Mouse (Mus musculus) MEL (cell line): ENCODE data around the gene 4931429L15Rik. TPM values are rescaled to one million over a fixed set of nuclear protein-coding genes. Genes with fewer than 3 reads are reported as not detected.
"Not testable (repeated sequence)": the region's sequence is repeated elsewhere in the genome, so short reads cannot be mapped to it uniquely, and the experiment has no call there.

ENCODE experiments used
- DNase-seq: peaks from one replicate; pipeline ENCODE4 v3.0.0; 2011; ENCODE audit warnings: low read depth, low spot score
- H3K27ac ChIP-seq: 2 replicates; pipeline ENCODE4 v1.5.1; 2012; ENCODE audit warnings: low read depth, mild to moderate bottlenecking, control low read depth, low read length, moderate library complexity; ENCODE audit not compliant: control insufficient read depth
- H3K27me3 ChIP-seq, 2 experiments: fragments of 150-350 bp in 1 of 2; sonication (generic) in 1 of 2; 2 replicates each; pipeline ENCODE4 v1.6.1; 2012; ENCODE audit warnings: low read length in 2 of 2, mild to moderate bottlenecking in 2 of 2, improper control_type of control experiment in 1 of 2, moderate library complexity in 1 of 2; ENCODE audit not compliant: insufficient read depth in 2 of 2, control insufficient read depth in 1 of 2
- H3K36me3 ChIP-seq, 2 experiments: 2 replicates each; pipeline ENCODE4 v1.6.1; 2012 to 2014; ENCODE audit warnings: low read length in 2 of 2, improper control_type of control experiment in 1 of 2, inconsistent platforms in 1 of 2, mild to moderate bottlenecking in 1 of 2; ENCODE audit not compliant: insufficient read depth in 2 of 2, control insufficient read depth in 1 of 2
- H3K4me1 ChIP-seq, 2 experiments: fragments of 150-350 bp in 1 of 2; sonication (generic) in 1 of 2; 2 replicates each; pipeline ENCODE4 v1.6.1; 2012; ENCODE audit warnings: low read length in 2 of 2, improper control_type of control experiment in 1 of 2, mild to moderate bottlenecking in 1 of 2; ENCODE audit not compliant: insufficient read depth in 2 of 2, control insufficient read depth in 1 of 2
- H3K4me3 ChIP-seq, 2 experiments: fragments of 150-350 bp in 1 of 2; sonication (generic) in 1 of 2; 2 replicates each; pipeline ENCODE4 v1.5.1; 2012; ENCODE audit warnings: low read depth in 2 of 2, low read length in 2 of 2, mild to moderate bottlenecking in 2 of 2, moderate library complexity in 2 of 2, control low read depth in 1 of 2, improper control_type of control experiment in 1 of 2; ENCODE audit not compliant: control insufficient read depth in 1 of 2, insufficient read depth in 1 of 2
- H3K79me2 ChIP-seq: 2 replicates; pipeline ENCODE4 v1.6.1; 2012; ENCODE audit warnings: mild to moderate bottlenecking, low read length, moderate library complexity; ENCODE audit not compliant: control insufficient read depth, poor library complexity, insufficient read depth
- H3K9ac ChIP-seq: 2 replicates; pipeline ENCODE4 v1.6.1; 2012; ENCODE audit warnings: low read depth, mild to moderate bottlenecking, control low read depth, low read length, moderate library complexity; ENCODE audit not compliant: control insufficient read depth, poor library complexity, severe bottlenecking
- H3K9me3 ChIP-seq: fragments of 150-350 bp; sonication (generic); replicated peaks from 2 replicates; pipeline ENCODE4 v1.6.1; 2012; ENCODE audit warnings: mild to moderate bottlenecking, low read length, improper control_type of control experiment, moderate library complexity; ENCODE audit not compliant: insufficient read depth
- BHLHE40 ChIP-seq: IDR thresholded peaks from 2 replicates; pipeline ENCODE4 v1.6.1; 2012; ENCODE audit warnings: low read depth, mild to moderate bottlenecking, inconsistent platforms, low read length, improper control_type of control experiment, borderline replicate concordance
- CHD1 ChIP-seq: IDR thresholded peaks from 2 replicates; pipeline ENCODE4 v1.6.1; 2012; ENCODE audit warnings: low read depth, mild to moderate bottlenecking, inconsistent platforms, low read length, improper control_type of control experiment
- CHD2 ChIP-seq: IDR thresholded peaks from 2 replicates; pipeline ENCODE4 v1.6.1; 2011; ENCODE audit warnings: low read length, improper control_type of control experiment
- GABPA ChIP-seq: IDR thresholded peaks from 2 replicates; pipeline ENCODE4 v1.6.1; 2012; ENCODE audit warnings: low read depth, mild to moderate bottlenecking, inconsistent platforms, low read length, improper control_type of control experiment, moderate library complexity
- KAT2A ChIP-seq: conservative IDR thresholded peaks from 2 replicates; pipeline ENCODE4 v1.6.1; 2012; ENCODE audit warnings: low read depth, low read length, improper control_type of control experiment, inconsistent platforms
- MAFK ChIP-seq: IDR thresholded peaks from 2 replicates; pipeline ENCODE4 v1.6.1; 2011; ENCODE audit warnings: low read depth, mild to moderate bottlenecking, low read length, improper control_type of control experiment, borderline replicate concordance
- MAX ChIP-seq: IDR thresholded peaks from 2 replicates; pipeline ENCODE4 v1.6.1; 2011; ENCODE audit warnings: low read length, improper control_type of control experiment
- MXI1 ChIP-seq: IDR thresholded peaks from 2 replicates; pipeline ENCODE4 v1.6.1; 2011; ENCODE audit warnings: mild to moderate bottlenecking, low read depth, low read length, improper control_type of control experiment
- MYB ChIP-seq: IDR thresholded peaks from 2 replicates; pipeline ENCODE4 v1.6.1; 2011; ENCODE audit warnings: mild to moderate bottlenecking, low read depth, low read length, improper control_type of control experiment
- NELFE ChIP-seq: IDR thresholded peaks from 2 replicates; pipeline ENCODE4 v1.6.1; 2011; ENCODE audit warnings: low read depth, low read length, improper control_type of control experiment
- NRF1 ChIP-seq: IDR thresholded peaks from 2 replicates; pipeline ENCODE4 v1.6.1; 2014; ENCODE audit warnings: low read depth, mild to moderate bottlenecking, inconsistent platforms, low read length, improper control_type of control experiment, moderate library complexity; ENCODE audit not compliant: poor library complexity, insufficient read depth, severe bottlenecking
- RAD21 ChIP-seq: IDR thresholded peaks from 2 replicates; pipeline ENCODE4 v1.6.1; 2011; ENCODE audit warnings: mild to moderate bottlenecking, low read depth, low read length, improper control_type of control experiment
- RCOR1 ChIP-seq: IDR thresholded peaks from 2 replicates; pipeline ENCODE4 v1.6.1; 2012; ENCODE audit warnings: low read depth, mild to moderate bottlenecking, inconsistent platforms, low read length, improper control_type of control experiment
- SMC3 ChIP-seq: IDR thresholded peaks from 2 replicates; pipeline ENCODE4 v1.6.1; 2011; ENCODE audit warnings: low read depth, low read length, improper control_type of control experiment
- TAL1 ChIP-seq: IDR thresholded peaks from 2 replicates; pipeline ENCODE4 v1.6.1; 2012; ENCODE audit warnings: mild to moderate bottlenecking, inconsistent platforms, low read length, moderate library complexity, mixed read lengths
- TBP ChIP-seq: IDR thresholded peaks from 2 replicates; pipeline ENCODE4 v1.8.0; 2011; ENCODE audit warnings: low read depth, low read length, improper control_type of control experiment
- ZC3H11A ChIP-seq: IDR thresholded peaks from 2 replicates; pipeline ENCODE4 v1.6.1; 2012; ENCODE audit warnings: low read depth, mild to moderate bottlenecking, inconsistent platforms, low read length, improper control_type of control experiment
- polyA plus RNA-seq, 2 experiments: library from polyadenylated mRNA; stranded (reverse) in 1 of 2; unstranded in 1 of 2; fragments of >175 nt in 1 of 2; fragments of >200 nt in 1 of 2; gene quantifications; 2 replicates each; pipeline versions ENCODE4 v1.2.1 to v1.2.4; 2012; ENCODE audit warnings: low replicate concordance in 2 of 2, low read depth in 1 of 2; ENCODE audit not compliant: insufficient read length in 2 of 2, insufficient read depth in 1 of 2, missing spikeins in 1 of 2
- total RNA-seq: library from RNA; depleted of rRNA; stranded (reverse); fragments of 300-350 nt; gene quantifications from 2 replicates; pipeline ENCODE4 v1.2.3, GENCODE M21; 2012; rRNA removed

The 4931429L15Rik gene
- not detected in 2 replicates for total RNA-seq
- not detected for polyA plus RNA-seq

- H3K9ac ChIP-seq, H3K36me3 ChIP-seq, H3K79me2 ChIP-seq, H3K4me1 ChIP-seq, H3K9me3 ChIP-seq, DNase-seq, H3K4me3 ChIP-seq, H3K27ac ChIP-seq: not testable (repeated sequence)
- peaks cover 17 to 21% of the 10 kb centered on the region in 2 experiments for H3K27me3 ChIP-seq
Measured at GRCm38 (mm10) chr9:46319886-46320285, at the start of gene 4931429L15Rik. Gene 4931429L15Rik, minus strand, starts transcription at chr9:46319986.

- no peaks in the 10 kb centered on the region for H3K36me3 ChIP-seq
- no peaks in the 10 kb centered on the region for H3K9me3 ChIP-seq
- no peak overlapping the region for H3K9ac ChIP-seq
- H3K27ac ChIP-seq: no peak overlapping the region
- no peak for DNase-seq
- TF ChIP-seq CHD2 (no peak), GABPA (no peak), MAX (no peak), NRF1 (no peak), ZC3H11A (no peak), RAD21 (no peak), MYB (no peak), NELFE (no peak), TBP (no peak), MXI1 (no peak), KAT2A (no peak), TAL1 (no peak), BHLHE40 (no peak)
- TF ChIP-seq, all 39 proteins: peak for 0
- Histone ChIP-seq H3K79me2 (no peaks in the 10 kb centered on the region), H3K4me1 (no peaks in the 10 kb centered on the region), H3K27me3 (no peaks in the 10 kb centered on the region), H3K4me3 (no peak overlapping the region)
Measured at GRCm38 (mm10) chr9:46362459-46362858, 42.7 kb upstream of the 4931429L15Rik start.

- DNase-seq: no peak
- no peak overlapping the region for H3K9ac ChIP-seq
- H3K27me3 ChIP-seq: no peaks in the 10 kb centered on the region
- no peaks in the 10 kb centered on the region for H3K4me1 ChIP-seq
- H3K36me3 ChIP-seq: no peaks in the 10 kb centered on the region
- no peaks in the 10 kb centered on the region for H3K79me2 ChIP-seq
- H3K27ac ChIP-seq: no peak overlapping the region
- no peak overlapping the region for H3K4me3 ChIP-seq
- no peaks in the 10 kb centered on the region for H3K9me3 ChIP-seq
- TF ChIP-seq RCOR1 (no peak), CHD1 (no peak), SMC3 (no peak), MAFK (no peak), MXI1 (no peak)
- TF ChIP-seq, all 39 proteins: peak for 0
Measured at GRCm38 (mm10) chr9:46361461-46362111, 41.8 kb upstream of the 4931429L15Rik start.
